Mouse (Mus musculus) lung, adult 2 months (tissue): ENCODE measurements around the gene Gmds.

Source experiments
- CTCF ChIP-seq: fragments of 200-500 bp; IDR thresholded peaks from 2 replicates; pipeline ENCODE4 v1.5.1; 2011; ENCODE audit warnings: mild to moderate bottlenecking, low read length, control low read depth; ENCODE audit not compliant: insufficient read depth
- POLR2A ChIP-seq: fragments of 200-500 bp; IDR thresholded peaks from 2 replicates; pipeline ENCODE4 v1.6.1; 2011; ENCODE audit warnings: low read depth, mild to moderate bottlenecking, control low read depth, low read length, borderline replicate concordance; ENCODE audit errors: extremely low read depth

GRCm38 (mm10) chr13:31924506-31924905 lies 414.0 kb downstream of the Gmds start:
- TF ChIP-seq CTCF: no peak
- no peak for TF ChIP-seq POLR2A
